Mouse (Mus musculus): ENCODE measurements at regions not wholly inside any gene's neighbourhood (a gene's known extent, or its start where the extent isn't known, plus 50 kb on each side); places are given as distances from the start of the nearest gene placed in this dataset.
"Not testable (repeated sequence)": the region's sequence is repeated elsewhere in the genome, so short reads cannot be mapped to it uniquely, and the experiment has no call there.

DNA sequence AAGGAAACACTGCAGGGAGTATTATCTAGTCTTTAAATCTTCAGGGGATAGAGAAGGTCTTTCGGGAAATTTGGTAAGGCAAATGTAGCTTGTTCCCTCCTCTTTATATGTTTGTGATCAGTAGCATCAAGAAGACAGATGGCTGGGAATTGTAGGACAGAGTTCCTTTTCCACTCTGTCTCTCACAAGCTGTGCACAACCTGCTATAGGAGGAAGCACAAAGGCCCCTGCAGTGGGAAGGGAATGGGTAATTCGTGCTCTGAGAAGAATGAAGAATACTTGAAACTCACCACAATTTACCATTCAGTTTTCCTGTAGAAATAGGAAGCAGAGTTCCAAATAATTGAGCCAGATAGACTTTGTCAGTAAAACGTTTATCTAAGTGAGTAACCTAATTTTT is 1007.2 kb downstream of the Epha7 start:
- no peaks in the 10 kb centered on the region for H3K36me3 ChIP-seq (ENCODE audit: control insufficient read depth, insufficient read depth, low read length)
- 57% methylated on average over 3 of the region's 3 CpGs for WGBS
- no peak for DNase-seq (ENCODE audit: low spot score)
- ATAC-seq (ENCODE audit: low FRiP score, low read depth), result no peak
- no peaks in the 10 kb centered on the region for H3K27me3 ChIP-seq (ENCODE audit: control insufficient read depth, insufficient read depth, low read length)
- no peaks in the 10 kb centered on the region for H3K9me3 ChIP-seq (ENCODE audit: control insufficient read depth, low read length)
- H3K4me3 ChIP-seq (replicated peaks; ENCODE audit: low read length), result no peak overlapping the region
- no peak overlapping the region for H3K27ac ChIP-seq (replicated peaks; ENCODE audit: low read depth, low read length)
- TF ChIP-seq POLR2A (IDR thresholded peaks at IDR 0.05; ENCODE audit: borderline replicate concordance, extremely low read depth, insufficient read depth, insufficient read length), result no peak
- no peak overlapping the region for H3K9ac ChIP-seq (ENCODE audit: low read depth, low read length, severe bottlenecking)
- H3K4me1 ChIP-seq (ENCODE audit: control insufficient read depth, insufficient read depth, low read length), result no peaks in the 10 kb centered on the region
- no peak overlapping the region for H3K4me2 ChIP-seq (replicated peaks; ENCODE audit: low read depth, low read length, severe bottlenecking)

DNA sequence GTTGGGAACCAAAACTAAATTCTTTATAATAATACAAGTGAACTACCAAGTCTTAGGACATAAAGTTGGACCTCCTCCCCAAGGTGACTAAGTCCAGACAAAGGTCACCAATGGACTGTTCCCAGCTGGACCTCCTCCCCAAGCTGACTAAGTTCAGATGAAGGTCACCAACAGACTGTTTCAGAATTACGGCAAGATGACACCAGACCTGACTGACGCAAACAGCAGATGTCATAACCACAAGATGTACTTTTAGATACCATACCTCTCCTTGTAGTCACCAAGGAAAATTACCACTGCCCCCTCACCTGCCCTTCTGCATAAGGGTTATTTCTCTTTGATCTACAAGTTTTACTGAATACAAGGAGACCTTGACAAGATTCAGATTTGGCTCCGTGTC is 1017.8 kb downstream of the Epha7 start:
- not testable (repeated sequence) for H3K4me2 ChIP-seq (replicated peaks; ENCODE audit: low read depth, low read length, severe bottlenecking); H3K9me3 ChIP-seq (ENCODE audit: control insufficient read depth, low read length); H3K9ac ChIP-seq (ENCODE audit: low read depth, low read length, severe bottlenecking); ATAC-seq (ENCODE audit: low FRiP score, low read depth); DNase-seq (ENCODE audit: low spot score); H3K4me3 ChIP-seq (replicated peaks; ENCODE audit: low read length); H3K36me3 ChIP-seq (ENCODE audit: control insufficient read depth, insufficient read depth, low read length); H3K27me3 ChIP-seq (ENCODE audit: control insufficient read depth, insufficient read depth, low read length); H3K4me1 ChIP-seq (ENCODE audit: control insufficient read depth, insufficient read depth, low read length); H3K27ac ChIP-seq (replicated peaks; ENCODE audit: low read depth, low read length)
- 72% methylated on average over 3 of the region's 3 CpGs for WGBS

DNA sequence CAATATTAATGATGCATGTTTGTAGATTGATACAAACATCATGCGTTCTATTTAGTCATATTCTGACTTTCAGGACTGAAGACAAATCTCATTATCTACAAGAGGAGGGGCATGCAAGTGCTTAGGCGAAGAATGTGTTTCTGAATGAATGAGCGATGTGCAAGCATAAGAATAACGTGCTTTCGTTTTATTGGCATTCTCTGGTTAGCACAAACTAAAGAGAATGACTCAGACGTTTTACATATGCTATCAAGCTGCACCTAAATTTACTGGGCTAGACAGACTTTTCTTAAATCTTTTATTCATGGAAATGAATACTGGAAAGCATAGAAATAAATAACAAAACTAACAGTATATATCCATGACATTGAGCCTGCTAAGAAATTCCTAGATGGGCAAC is 1019.8 kb downstream of the Epha7 start:
- Histone ChIP-seq H3K4me2 (replicated peaks; ENCODE audit: low read depth, low read length, severe bottlenecking) (no peak overlapping the region), H3K4me1 (ENCODE audit: control insufficient read depth, insufficient read depth, low read length) (no peaks in the 10 kb centered on the region), H3K9me3 (ENCODE audit: control insufficient read depth, low read length) (no peaks in the 10 kb centered on the region), H3K27ac (replicated peaks; ENCODE audit: low read depth, low read length) (no peak overlapping the region), H3K27me3 (ENCODE audit: control insufficient read depth, insufficient read depth, low read length) (no peaks in the 10 kb centered on the region), H3K9ac (ENCODE audit: low read depth, low read length, severe bottlenecking) (no peak overlapping the region), H3K36me3 (ENCODE audit: control insufficient read depth, insufficient read depth, low read length) (no peaks in the 10 kb centered on the region), H3K4me3 (replicated peaks; ENCODE audit: low read length) (no peak overlapping the region)
- 75% methylated on average over 6 of the region's 6 CpGs for WGBS
- no peak for DNase-seq (ENCODE audit: low spot score)
- no peak for TF ChIP-seq POLR2A (IDR thresholded peaks at IDR 0.05; ENCODE audit: borderline replicate concordance, extremely low read depth, insufficient read depth, insufficient read length)
- ATAC-seq (ENCODE audit: low FRiP score, low read depth), result no peak

DNA sequence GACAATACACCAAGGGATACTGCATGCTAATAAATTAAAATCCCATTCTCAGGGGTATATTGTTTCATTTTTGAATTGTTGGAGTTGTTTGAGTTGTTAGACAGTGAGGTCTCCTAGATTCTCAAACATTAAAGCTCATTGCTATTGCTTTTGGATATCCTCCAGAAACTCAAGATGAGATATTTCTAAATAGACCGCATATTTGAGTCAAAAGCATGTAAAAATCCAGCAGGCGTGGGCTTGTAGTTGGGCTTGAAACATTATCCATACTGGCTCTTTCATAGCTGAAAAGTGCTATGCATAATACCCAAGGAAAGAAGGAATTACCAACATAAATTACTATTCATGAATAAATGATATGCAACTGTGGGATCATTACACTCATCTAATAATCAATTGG is 1043.7 kb downstream of the Epha7 start:
- 54% methylated on average over 2 of the region's 2 CpGs for WGBS
- ATAC-seq (ENCODE audit: low FRiP score, low read depth), result no peak

More for the DNA sequence above, 1043.7 kb downstream of the Epha7 start:
- Histone ChIP-seq H3K36me3 (ENCODE audit: control insufficient read depth, insufficient read depth, low read length) (no peaks in the 10 kb centered on the region), H3K4me2 (replicated peaks; ENCODE audit: low read depth, low read length, severe bottlenecking) (no peak overlapping the region), H3K4me3 (replicated peaks; ENCODE audit: low read length) (no peak overlapping the region), H3K9ac (ENCODE audit: low read depth, low read length, severe bottlenecking) (no peak overlapping the region), H3K27ac (replicated peaks; ENCODE audit: low read depth, low read length) (no peak overlapping the region), H3K27me3 (ENCODE audit: control insufficient read depth, insufficient read depth, low read length) (no peaks in the 10 kb centered on the region), H3K9me3 (ENCODE audit: control insufficient read depth, low read length) (no peaks in the 10 kb centered on the region), H3K4me1 (ENCODE audit: control insufficient read depth, insufficient read depth, low read length) (no peaks in the 10 kb centered on the region)
- TF ChIP-seq POLR2A (IDR thresholded peaks at IDR 0.05; ENCODE audit: borderline replicate concordance, extremely low read depth, insufficient read depth, insufficient read length), result no peak
- DNase-seq (ENCODE audit: low spot score), result peak; percentile 12

All from limb, embryonic 14.5 days (tissue).